Mouse (Mus musculus): ENCODE measurements around the gene Cst12. TPM values are rescaled to one million over a fixed set of nuclear protein-coding genes. Genes with fewer than 3 reads are reported as not detected.

Cst12 gene
- polyA plus RNA-seq, 1 experiment from 2014 or later: not detected

DNA sequence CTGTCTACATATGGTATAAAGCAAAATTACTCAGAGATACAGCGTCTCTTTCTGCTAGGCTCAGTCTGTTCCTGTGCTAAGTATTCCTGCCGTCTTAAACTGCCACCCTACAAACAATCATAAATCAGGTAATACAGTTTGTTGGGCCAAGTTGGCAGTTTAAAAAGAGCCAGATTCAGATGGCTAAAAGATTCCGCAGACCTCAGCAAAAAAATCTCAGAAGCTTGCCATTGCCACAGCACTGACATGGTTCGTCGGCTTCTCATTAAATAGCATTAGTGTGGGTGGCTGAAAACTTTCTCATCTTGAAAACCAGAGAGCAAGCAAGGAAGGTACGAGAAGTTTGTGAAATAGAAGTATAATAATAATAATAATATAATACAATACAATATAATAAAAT, 17.5 kb downstream of the Cst12 start:
- no peak overlapping the region for H3K9ac ChIP-seq
- H3K4me2 ChIP-seq: no peak overlapping the region
- no peaks in the 10 kb centered on the region for H3K9me3 ChIP-seq
- no peak overlapping the region for H3K27ac ChIP-seq
- no peaks in the 10 kb centered on the region for H3K27me3 ChIP-seq
- H3K36me3 ChIP-seq: no peaks in the 10 kb centered on the region
- H3K4me3 ChIP-seq: no peak overlapping the region
- 63% methylated on average over 6 of the region's 6 CpGs for WGBS
- ATAC-seq (ENCODE audit: borderline replicate concordance, extremely low read depth, low FRiP score, low TSS enrichment): no peak
- H3K4me1 ChIP-seq: no peaks in the 10 kb centered on the region

DNA sequence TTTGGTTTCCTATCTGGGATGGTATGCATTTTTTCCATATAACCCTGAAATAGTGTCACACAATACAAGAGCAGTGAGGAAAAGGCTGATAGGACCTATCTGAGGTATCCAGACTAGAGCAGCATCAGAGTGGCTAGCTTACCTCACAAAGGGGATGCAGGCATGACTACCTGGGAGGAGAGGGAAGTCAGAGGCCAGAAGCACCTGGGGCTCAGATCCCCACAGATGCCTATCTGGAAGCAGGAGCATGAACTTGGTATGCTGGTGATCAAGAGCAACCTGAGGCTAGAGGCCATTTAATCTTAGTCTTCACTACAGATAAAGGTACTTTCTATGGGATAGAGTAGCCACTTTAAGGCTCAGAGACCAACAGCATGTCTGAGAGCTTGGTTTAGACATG, 30.7 kb downstream of the Cst12 start, which contains the start of gene Cst13:
TSS of gene Cst13 (plus strand) at position 173 of the 400 bp plus-strand sequence.
- no peak within 1 kb of the TSS for H3K4me3 ChIP-seq
- no peak within 1 kb of the TSS for H3K9ac ChIP-seq
- H3K4me2 ChIP-seq: no peak within 1 kb of the TSS
- H3K27me3 ChIP-seq: no peaks in the 10 kb centered on the region
- no peak for ATAC-seq (ENCODE audit: borderline replicate concordance, extremely low read depth, low FRiP score, low TSS enrichment)
- no peaks in the 10 kb centered on the region for H3K36me3 ChIP-seq
- H3K9me3 ChIP-seq: no peaks in the 10 kb centered on the region
- no peak within 1 kb of the TSS for H3K27ac ChIP-seq
- no peaks in the 10 kb centered on the region for H3K4me1 ChIP-seq

DNA sequence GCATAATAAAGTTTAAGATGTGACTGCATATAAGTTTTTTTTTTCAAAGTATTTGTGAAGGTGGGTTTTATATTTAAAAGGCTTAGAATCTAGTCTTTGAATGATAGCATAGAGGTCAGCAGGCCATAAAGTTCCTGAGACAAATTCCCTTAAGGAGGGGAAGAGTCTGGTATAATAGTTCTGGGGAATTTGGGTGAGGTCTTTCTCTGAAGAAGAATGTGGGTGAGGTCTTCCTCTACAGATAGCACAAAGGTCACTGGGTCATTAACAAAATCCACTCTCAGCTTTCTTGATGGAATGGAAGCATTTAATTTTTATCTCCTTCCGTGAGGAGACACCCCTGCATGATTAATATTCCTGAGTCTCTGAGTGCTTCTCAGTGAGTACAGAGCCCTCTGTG, 36.8 kb downstream of the Cst12 start:
- no peak for ATAC-seq (ENCODE audit: borderline replicate concordance, extremely low read depth, low FRiP score, low TSS enrichment)
- Histone ChIP-seq H3K4me2 (no peak overlapping the region), H3K4me1 (no peaks in the 10 kb centered on the region), H3K27ac (no peak overlapping the region), H3K36me3 (no peaks in the 10 kb centered on the region), H3K9ac (no peak overlapping the region), H3K27me3 (no peaks in the 10 kb centered on the region), H3K4me3 (no peak overlapping the region), H3K9me3 (no peaks in the 10 kb centered on the region)
- 31% methylated on average over 1 of the region's 1 CpGs for WGBS

DNA sequence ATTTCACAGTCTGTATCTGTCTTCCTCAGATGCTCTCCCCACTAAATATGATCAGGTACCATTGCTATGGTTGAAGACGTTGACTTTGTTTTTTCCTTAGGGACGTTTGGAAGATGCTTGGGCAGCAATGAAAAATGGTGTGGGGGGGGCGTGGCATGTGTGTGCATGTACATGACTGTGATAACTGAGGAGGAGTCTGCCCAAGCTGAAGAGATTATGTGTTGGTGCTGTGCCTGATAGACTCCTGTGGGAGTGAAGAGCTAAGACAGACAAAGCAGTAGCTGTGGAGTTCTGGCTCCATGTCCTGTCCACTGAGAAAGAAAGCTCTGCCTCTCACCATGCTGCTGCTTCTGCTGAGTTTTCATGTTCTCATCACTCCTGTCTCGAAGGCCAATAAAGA, 45.8 kb downstream of the Cst12 start, which contains the start of gene Cst9:
TSS of gene Cst9 (plus strand) at position 236 of the 400 bp plus-strand sequence.
- no peaks in the 10 kb centered on the region for H3K4me1 ChIP-seq
- no peak within 1 kb of the TSS for H3K27ac ChIP-seq
- H3K9me3 ChIP-seq: no peaks in the 10 kb centered on the region
- H3K9ac ChIP-seq: no peak within 1 kb of the TSS
- no peaks in the 10 kb centered on the region for H3K36me3 ChIP-seq
- ATAC-seq (ENCODE audit: borderline replicate concordance, extremely low read depth, low FRiP score, low TSS enrichment): no peak
- no peak within 1 kb of the TSS for H3K4me2 ChIP-seq
- H3K27me3 ChIP-seq: no peaks in the 10 kb centered on the region
- H3K4me3 ChIP-seq: no peak within 1 kb of the TSS
- WGBS: 50% methylated on average over 4 of the region's 4 CpGs

DNA sequence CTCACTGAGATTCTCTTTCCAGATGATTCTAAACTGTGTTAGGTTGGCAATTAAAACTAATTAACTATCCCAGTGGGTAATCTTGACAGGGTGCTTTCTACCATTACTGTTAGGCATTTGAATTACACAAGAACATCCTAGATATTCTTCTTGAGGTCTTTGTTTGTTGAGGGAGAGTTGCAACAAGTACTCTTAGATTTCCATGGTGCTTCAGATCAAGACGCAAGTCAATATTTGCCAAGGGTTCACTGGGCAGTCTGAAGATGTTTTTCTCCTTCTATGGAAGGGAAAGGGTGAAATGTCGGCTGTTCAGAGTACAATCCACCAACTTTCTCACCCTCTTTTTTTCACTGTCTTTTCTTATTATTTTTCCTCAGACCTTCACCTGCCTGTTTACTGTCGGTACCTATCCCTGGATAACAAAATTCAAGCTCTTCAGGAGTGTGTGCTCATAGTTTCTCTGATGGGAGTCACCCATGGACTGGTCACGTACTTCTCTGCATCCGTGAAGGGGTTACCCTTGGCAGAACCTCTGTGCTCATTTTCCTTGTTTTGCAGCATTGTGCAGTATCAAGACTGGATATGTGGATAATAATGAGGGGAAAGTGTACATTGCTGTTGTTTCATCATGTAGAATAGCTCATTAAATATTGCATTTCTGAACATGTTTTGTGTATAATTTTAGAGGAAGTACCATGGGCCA, 49.1 kb downstream of the Cst12 start:
- no peak overlapping the region for H3K4me2 ChIP-seq
- no peak overlapping the region for H3K9ac ChIP-seq
- no peak for ATAC-seq (ENCODE audit: borderline replicate concordance, extremely low read depth, low FRiP score, low TSS enrichment)
- no peak overlapping the region for H3K4me3 ChIP-seq
- 62% methylated on average over 5 of the region's 5 CpGs for WGBS
- no peaks in the 10 kb centered on the region for H3K4me1 ChIP-seq
- no peaks in the 10 kb centered on the region for H3K27me3 ChIP-seq
- H3K9me3 ChIP-seq: no peaks in the 10 kb centered on the region
- H3K27ac ChIP-seq: no peak overlapping the region
- no peaks in the 10 kb centered on the region for H3K36me3 ChIP-seq

DNA sequence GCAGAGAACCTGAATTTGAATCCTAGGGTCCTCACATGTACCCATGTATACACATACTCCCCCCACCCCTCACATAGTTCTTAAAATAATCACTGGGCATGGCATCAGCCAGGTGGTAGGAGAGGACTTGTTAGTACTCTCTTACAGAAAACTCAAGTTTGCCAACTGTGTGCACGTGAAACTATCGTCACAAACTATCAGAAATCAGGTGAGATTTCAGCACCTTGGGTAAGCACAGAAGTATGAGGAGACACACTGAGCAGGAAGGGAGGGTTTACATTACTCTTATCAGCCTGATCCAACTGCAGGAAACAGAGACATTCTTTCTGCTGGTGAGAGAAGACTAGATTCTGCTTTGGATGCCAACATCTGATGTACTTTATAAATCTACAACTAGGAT, 50.1 kb downstream of the Cst12 start:
- Histone ChIP-seq H3K36me3 (no peaks in the 10 kb centered on the region), H3K4me2 (no peak overlapping the region), H3K4me1 (no peaks in the 10 kb centered on the region), H3K9ac (no peak overlapping the region), H3K4me3 (no peak overlapping the region), H3K27me3 (no peaks in the 10 kb centered on the region), H3K9me3 (no peaks in the 10 kb centered on the region), H3K27ac (no peak overlapping the region)
- WGBS: 49% methylated on average over 2 of the region's 2 CpGs
- no peak for ATAC-seq (ENCODE audit: borderline replicate concordance, extremely low read depth, low FRiP score, low TSS enrichment)

Other genes starting within 250 kb of the Cst12 start
- 92.3 and 93.1 TPM in 2 replicates for gene Nxt1, start 116.8 kb upstream of the Cst12 start, polyA plus RNA-seq (2015; fragmentation: Nextera tagmentation; extraction: Ambion mirVana)
- gene Gzf1, start 108.3 kb upstream of the Cst12 start, polyA plus RNA-seq (2015; fragmentation: Nextera tagmentation; extraction: Ambion mirVana): 19.1 and 19.7 TPM in 2 replicates
- gene Napb, start 56.9 kb upstream of the Cst12 start, polyA plus RNA-seq (2015; fragmentation: Nextera tagmentation; extraction: Ambion mirVana): 1.9 and 2.5 TPM in 2 replicates
- not detected in 2 replicates for gene Cstl1, start 39.0 kb upstream of the Cst12 start, polyA plus RNA-seq (2015; fragmentation: Nextera tagmentation; extraction: Ambion mirVana)
- not detected in 2 replicates for gene Cst11, start 17.9 kb upstream of the Cst12 start, polyA plus RNA-seq (2015; fragmentation: Nextera tagmentation; extraction: Ambion mirVana)
- gene 8030411F24Rik, start 7.4 kb upstream of the Cst12 start, polyA plus RNA-seq (2015; fragmentation: Nextera tagmentation; extraction: Ambion mirVana): not detected in 2 replicates
- gene Cst8, start 9.4 kb downstream of the Cst12 start, polyA plus RNA-seq (2015; fragmentation: Nextera tagmentation; extraction: Ambion mirVana): not detected in 2 replicates
- gene Cst13, start 30.7 kb downstream of the Cst12 start, polyA plus RNA-seq (2015; fragmentation: Nextera tagmentation; extraction: Ambion mirVana): not detected in 2 replicates
- 0.37 and 0.42 TPM in 2 replicates for gene Cst9, start 45.8 kb downstream of the Cst12 start, polyA plus RNA-seq (2015; fragmentation: Nextera tagmentation; extraction: Ambion mirVana)
- not detected in 2 replicates for gene 9230104L09Rik, start 75.7 kb downstream of the Cst12 start, polyA plus RNA-seq (2015; fragmentation: Nextera tagmentation; extraction: Ambion mirVana)
- gene Cst3, start 86.3 kb downstream of the Cst12 start, polyA plus RNA-seq (2015; fragmentation: Nextera tagmentation; extraction: Ambion mirVana): 514 and 555 TPM in 2 replicates
- not detected in 2 replicates for gene Gm1330, start 213.9 kb downstream of the Cst12 start, polyA plus RNA-seq (2015; fragmentation: Nextera tagmentation; extraction: Ambion mirVana)
- gene Gm10750, start 227.9 kb downstream of the Cst12 start, polyA plus RNA-seq (2015; fragmentation: Nextera tagmentation; extraction: Ambion mirVana): not detected in 2 replicates